11 mouse cellular contexts compared by ENCODE assay signal in genomic region chr6:127440416-127441104, GRCm38 (mm10). TPM values are rescaled to one million over a fixed set of nuclear protein-coding genes. Genes with fewer than 3 reads are reported as not detected.
DNase-seq lines count a peak whose midpoint lies in the region; ATAC-seq lines count a peak whose summit lies in the region.
"Had no signal": no experiment of that assay in that cellular context is flagged by ENCODE, and none has a peak within 500 bp of the region (broad histone marks: within the 10 kb centered on the region; RNA-seq: fewer than 3 reads in every experiment).

No protein-coding gene starts in this region.

- H3K9me3 ChIP-seq in heart, embryonic 10.5 days = no peaks in the 10 kb centered on the region
- H3K9me3 ChIP-seq in hindbrain, embryonic 12.5 days (replicated peaks) = no peaks in the 10 kb centered on the region
- H3K9me3 ChIP-seq: liver, embryonic 12.5 days had no signal

- no peaks in the 10 kb centered on the region for H3K36me3 ChIP-seq in heart, embryonic 10.5 days
- H3K36me3 ChIP-seq in hindbrain, embryonic 12.5 days = no peaks in the 10 kb centered on the region
- H3K36me3 ChIP-seq: liver, embryonic 12.5 days had no signal

- peak overlapping the region; percentile 15 for H3K4me2 ChIP-seq in hindbrain, embryonic 12.5 days (replicated peaks)
- H3K4me2 ChIP-seq: liver, embryonic 12.5 days had no signal

- peaks cover 9% of the 10 kb centered on the region; the same call in 1 of the 2 replicates for H3K27me3 ChIP-seq in heart, embryonic 10.5 days (ENCODE audit: insufficient read depth, poor library complexity, severe bottlenecking)
- 0 out of 2 replicates have a peak, but pooled peaks cover 3% of the 10 kb centered on the region for H3K27me3 ChIP-seq in hindbrain, embryonic 12.5 days

- H3K27ac ChIP-seq in heart, embryonic 10.5 days = no peak overlapping the region
- no peak overlapping the region for H3K27ac ChIP-seq in hindbrain, embryonic 12.5 days
- H3K27ac ChIP-seq: liver, embryonic 12.5 days had no signal

- H3K9ac ChIP-seq in hindbrain, embryonic 12.5 days = no peak overlapping the region
- H3K9ac ChIP-seq: liver, embryonic 12.5 days had no signal

- 39% methylated on average over 14 of the region's 14 CpGs for WGBS in heart, embryonic 10.5 days
- WGBS in hindbrain, embryonic 12.5 days = 37% methylated on average over 14 of the region's 14 CpGs

- intact Hi-C loops in left cerebral cortex, postnatal 4 days (cut with DNase I) = loop anchor here (5.0 kb wide), 1 partner anchor 63 kb away; no protein-coding TSS in a partner anchor

- H3K4me3 ChIP-seq in heart, embryonic 10.5 days = peak overlapping the region; percentile 1; the same call in 1 of the 2 replicates
- H3K4me3 ChIP-seq in hindbrain, embryonic 12.5 days = no peak overlapping the region
- H3K4me3 ChIP-seq: liver, embryonic 12.5 days had no signal

- peak; percentile 78 for ATAC-seq in hindbrain, embryonic 12.5 days (ENCODE audit: low FRiP score)
- no peak for ATAC-seq in monocyte, adult 5-6 weeks (replicated peaks; ENCODE audit: insufficient number of reproducible peaks, low FRiP score, low TSS enrichment, poor library complexity, severe bottlenecking)
- ATAC-seq: liver, embryonic 12.5 days had no signal

- no peak for DNase-seq in heart, embryonic 10.5 days (ENCODE audit: low spot score)
- DNase-seq in heart, postnatal 4 days = no peak
- DNase-seq in left cerebral cortex, postnatal 4 days = peak; percentile 42
- DNase-seq in right cerebral cortex, postnatal 10 days (ENCODE audit: low spot score in 2 of 2) = peak; percentile 71 to 85
- no peak for DNase-seq in urinary bladder, postnatal 14 days (ENCODE audit: low spot score)
- no peak for DNase-seq in kidney, postnatal 10 days
- DNase-seq: adrenal gland, adult 8-10 months; thymus, postnatal 4 days had no signal

- H3K4me1 ChIP-seq in heart, embryonic 10.5 days = peaks cover 23% of the 10 kb centered on the region
- H3K4me1 ChIP-seq in hindbrain, embryonic 12.5 days = peaks cover 15% of the 10 kb centered on the region

RNA-seq across cellular contexts. Expression of gene Parp11, which starts 6.1 kb away (rescaled TPM):
- 19.1 and 22.7 TPM in 2 replicates for polyA plus RNA-seq in heart, embryonic 10.5 days (2016; fragmentation: Nextera tagmentation; extraction: Ambion mirVana)
- 10 to 100 TPM; 13.7 to 18.5 TPM for total RNA-seq in heart, postnatal 4 days (2021)
- polyA plus RNA-seq in hindbrain, embryonic 12.5 days (2016; fragmentation: Nextera tagmentation; extraction: Ambion mirVana) = 58.8 and 64.7 TPM in 2 replicates
- 10 to 100 TPM; 59.1 to 60.9 TPM for total RNA-seq in left cerebral cortex, postnatal 4 days (2021)
- total RNA-seq in monocyte, adult 5-6 weeks (2017) = 16.5 to 49.2 TPM (median 31.2 TPM) in 3 replicates

Comparison
In these comparisons a context has a peak if more than half of its experiments do, and no peak if none do; other contexts are left out.
1. DNase-seq: peak in left cerebral cortex, postnatal 4 days (single experiment) and right cerebral cortex, postnatal 10 days (2 of 2); none in heart, embryonic 10.5 days (single experiment), heart, postnatal 4 days (single experiment), urinary bladder, postnatal 14 days (single experiment) and kidney, postnatal 10 days (single experiment).